Mouse (Mus musculus) embryonic facial prominence, embryonic 14.5 days (tissue): ENCODE data around the gene Lemd1. TPM values are rescaled to one million over a fixed set of nuclear protein-coding genes. Genes with fewer than 3 reads are reported as not detected.

Experiments used
- ATAC-seq: fragments of 200-750 bp; cut with Nextera tagmentation; 2 replicates; pipeline ENCODE4 v1.8.0; 2017; ENCODE audit warnings: low read depth, moderate number of reproducible peaks, moderate TSS enrichment
- DNase-seq: peaks from one replicate; pipeline ENCODE4 v3.0.0-alpha.2; 2015; ENCODE audit warnings: low spot score
- H3K27ac ChIP-seq: fragments of 300-500 bp; sonication (generic); replicated peaks from 2 replicates; pipeline ENCODE4 v1.5.1; 2014; ENCODE audit warnings: low read depth, mild to moderate bottlenecking, low read length, moderate library complexity
- H3K27me3 ChIP-seq: fragments of 300-500 bp; sonication (generic); replicated peaks from 2 replicates; pipeline ENCODE4 v1.6.1; 2014; ENCODE audit warnings: low read length; ENCODE audit not compliant: control insufficient read depth, insufficient read depth
- H3K36me3 ChIP-seq: fragments of 300-500 bp; sonication (generic); 2 replicates; pipeline ENCODE4 v1.6.1; 2014; ENCODE audit warnings: low read length, mixed read lengths; ENCODE audit not compliant: control insufficient read depth, insufficient read depth
- H3K4me1 ChIP-seq: fragments of 300-500 bp; sonication (generic); 2 replicates; pipeline ENCODE4 v1.6.1; 2014; ENCODE audit warnings: antibody characterized with exemption, low read length; ENCODE audit not compliant: control insufficient read depth, insufficient read depth
- H3K4me2 ChIP-seq: fragments of 300-500 bp; sonication (generic); 2 replicates; pipeline ENCODE4 v1.6.1; 2014; ENCODE audit warnings: low read depth, mild to moderate bottlenecking, low read length, moderate library complexity, mixed read lengths
- H3K4me3 ChIP-seq: fragments of 300-500 bp; sonication (generic); 2 replicates; pipeline ENCODE4 v1.5.1; 2014; ENCODE audit warnings: low read depth, mild to moderate bottlenecking, low read length
- H3K9ac ChIP-seq: fragments of 300-500 bp; sonication (generic); 2 replicates; pipeline ENCODE4 v1.6.1; 2014; ENCODE audit warnings: low read depth, mild to moderate bottlenecking, low read length, moderate library complexity, mixed read lengths
- H3K9me3 ChIP-seq: fragments of 300-500 bp; sonication (generic); 2 replicates; pipeline ENCODE4 v1.6.1; 2016; ENCODE audit warnings: low read length; ENCODE audit not compliant: control insufficient read depth
- WGBS: fragments of 180-500 bp; shearing (Covaris S2); extraction: QIAGEN DNeasy Blood & Tissue Kit; methylation state at CpG from one replicate; pipeline ENCODE4 v1.1.7; 2014; 5-methylcytosine and 5-hydroxymethylcytosine counted together
- polyA plus RNA-seq: library from polyadenylated mRNA; unstranded; fragments of >200 nt; fragmentation: Nextera tagmentation; extraction: Ambion mirVana; gene quantifications from 2 replicates; pipeline ENCODE4 v1.2.1, GENCODE M21; 2014

Lemd1 gene
- polyA plus RNA-seq, 1 experiment from 2014 or later: 0.46 TPM

GRCm38 (mm10) chr1:132260331-132260730, 69.1 kb downstream of the Lemd1 start:
- 93% methylated on average over 1 of the region's 1 CpGs for WGBS
- no peaks in the 10 kb centered on the region for H3K27me3 ChIP-seq
- no peak for ATAC-seq

GRCm38 (mm10) chr1:132261058-132261457, 69.8 kb downstream of the Lemd1 start:
- WGBS: 67% methylated on average over 5 of the region's 5 CpGs
- Histone ChIP-seq H3K4me1 (no peaks in the 10 kb centered on the region), H3K9me3 (no peaks in the 10 kb centered on the region), H3K36me3 (no peaks in the 10 kb centered on the region), H3K9ac (no peak overlapping the region), H3K27me3 (no peaks in the 10 kb centered on the region), H3K4me2 (no peak overlapping the region), H3K27ac (no peak overlapping the region), H3K4me3 (no peak overlapping the region)
- ATAC-seq (no peak), DNase-seq (no peak)

More at GRCm38 (mm10) chr1:132260331-132260730, 69.1 kb downstream of the Lemd1 start:
- no peak for DNase-seq
- Histone ChIP-seq H3K9ac (no peak overlapping the region), H3K9me3 (no peaks in the 10 kb centered on the region), H3K4me1 (no peaks in the 10 kb centered on the region), H3K4me2 (no peak overlapping the region), H3K36me3 (no peaks in the 10 kb centered on the region), H3K4me3 (no peak overlapping the region), H3K27ac (no peak overlapping the region)

GRCm38 (mm10) chr1:132263618-132264017, 72.4 kb downstream of the Lemd1 start:
- ATAC-seq (no peak), DNase-seq (no peak)
- peaks cover 8% of the 10 kb centered on the region; the same call in 1 of the 2 replicates for H3K4me1 ChIP-seq
- no peak overlapping the region for H3K4me3 ChIP-seq
- no peak overlapping the region for H3K27ac ChIP-seq
- no peaks in the 10 kb centered on the region for H3K9me3 ChIP-seq
- 92% methylated on average over 4 of the region's 4 CpGs for WGBS
- no peaks in the 10 kb centered on the region for H3K27me3 ChIP-seq
- no peaks in the 10 kb centered on the region for H3K36me3 ChIP-seq
- no peak overlapping the region for H3K9ac ChIP-seq
- no peak overlapping the region for H3K4me2 ChIP-seq

GRCm38 (mm10) chr1:132264577-132264976, 73.3 kb downstream of the Lemd1 start:
- ATAC-seq: no peak
- DNase-seq: no peak
- H3K9ac ChIP-seq: no peak overlapping the region
- no peak overlapping the region for H3K27ac ChIP-seq
- peaks cover 16% of the 10 kb centered on the region; the same call in 1 of the 2 replicates for H3K4me1 ChIP-seq
- no peak overlapping the region for H3K4me3 ChIP-seq
- no peaks in the 10 kb centered on the region for H3K36me3 ChIP-seq
- H3K4me2 ChIP-seq: no peak overlapping the region
- H3K27me3 ChIP-seq: no peaks in the 10 kb centered on the region
- no peaks in the 10 kb centered on the region for H3K9me3 ChIP-seq
- 58% methylated on average over 7 of the region's 7 CpGs for WGBS

GRCm38 (mm10) chr1:132265211-132265859, 74.1 kb downstream of the Lemd1 start:
- Histone ChIP-seq H3K9me3 (no peaks in the 10 kb centered on the region), H3K9ac (no peak overlapping the region), H3K36me3 (no peaks in the 10 kb centered on the region), H3K4me3 (no peak overlapping the region), H3K4me1 (peaks cover 16% of the 10 kb centered on the region; the same call in 1 of the 2 replicates), H3K27ac (no peak overlapping the region), H3K4me2 (no peak overlapping the region), H3K27me3 (no peaks in the 10 kb centered on the region)
- DNase-seq: no peak
- WGBS: 53% methylated on average over 7 of the region's 8 CpGs
- ATAC-seq: no peak

GRCm38 (mm10) chr1:132265936-132266335, 74.7 kb downstream of the Lemd1 start:
- no peaks in the 10 kb centered on the region for H3K27me3 ChIP-seq
- no peak overlapping the region for H3K4me2 ChIP-seq
- ATAC-seq (no peak), DNase-seq (no peak)
- H3K9ac ChIP-seq: no peak overlapping the region
- peaks cover 16% of the 10 kb centered on the region; the same call in 1 of the 2 replicates for H3K4me1 ChIP-seq
- no peak overlapping the region for H3K4me3 ChIP-seq
- no peaks in the 10 kb centered on the region for H3K9me3 ChIP-seq
- WGBS: 87% methylated on average over 10 of the region's 10 CpGs
- no peaks in the 10 kb centered on the region for H3K36me3 ChIP-seq
- no peak overlapping the region for H3K27ac ChIP-seq

GRCm38 (mm10) chr1:132266791-132267557, 75.7 kb downstream of the Lemd1 start:
- Histone ChIP-seq H3K4me3 (no peak overlapping the region), H3K4me2 (no peak overlapping the region; the same call in 1 of the 2 replicates), H3K27ac (no peak overlapping the region), H3K36me3 (no peaks in the 10 kb centered on the region), H3K4me1 (peaks cover 16% of the 10 kb centered on the region; the same call in 1 of the 2 replicates), H3K9ac (no peak overlapping the region), H3K27me3 (no peaks in the 10 kb centered on the region), H3K9me3 (no peaks in the 10 kb centered on the region)
- DNase-seq (no peak), ATAC-seq (no peak)
- 23% methylated on average over 8 of the region's 8 CpGs for WGBS

- no peak for ATAC-seq
- no peak overlapping the region for H3K27ac ChIP-seq
Observed at GRCm38 (mm10) chr1:132267959-132268358, 76.7 kb downstream of the Lemd1 start.

More at GRCm38 (mm10) chr1:132267959-132268358, 76.7 kb downstream of the Lemd1 start:
- 51% methylated on average over 2 of the region's 2 CpGs for WGBS
- DNase-seq: no peak
- Histone ChIP-seq H3K9me3 (no peaks in the 10 kb centered on the region), H3K9ac (no peak overlapping the region), H3K4me2 (no peak overlapping the region), H3K27me3 (no peaks in the 10 kb centered on the region), H3K4me3 (no peak overlapping the region), H3K36me3 (no peaks in the 10 kb centered on the region), H3K4me1 (peaks cover 16% of the 10 kb centered on the region; the same call in 1 of the 2 replicates)
